Mouse (Mus musculus) regulatory T cell (primary cell): ENCODE measurements around the gene Pramef8.
"Not testable (repeated sequence)": the region's sequence is repeated elsewhere in the genome, so short reads cannot be mapped to it uniquely, and the experiment has no call there.

ENCODE experiments used
- in situ Hi-C: fragments of 300-600 bp; cut with MboI, MseI; formaldehyde crosslinking; loops from one replicate; pipeline ENCODE4 v1.15.1; 2025; ENCODE audit warnings: high pct_unique_total_duplicates

Pramef8 gene

GRCm38 (mm10) chr4:143412219-143413092, at the start of gene Pramef8:
Gene Pramef8, plus strand, starts transcription at chr4:143412426.
- in situ Hi-C loops, result loop anchor here (10.0 to 25.0 kb wide), 3 partner anchors 198 to 1925 kb away; partner anchors contain the start of gene Prdm2

DNA sequence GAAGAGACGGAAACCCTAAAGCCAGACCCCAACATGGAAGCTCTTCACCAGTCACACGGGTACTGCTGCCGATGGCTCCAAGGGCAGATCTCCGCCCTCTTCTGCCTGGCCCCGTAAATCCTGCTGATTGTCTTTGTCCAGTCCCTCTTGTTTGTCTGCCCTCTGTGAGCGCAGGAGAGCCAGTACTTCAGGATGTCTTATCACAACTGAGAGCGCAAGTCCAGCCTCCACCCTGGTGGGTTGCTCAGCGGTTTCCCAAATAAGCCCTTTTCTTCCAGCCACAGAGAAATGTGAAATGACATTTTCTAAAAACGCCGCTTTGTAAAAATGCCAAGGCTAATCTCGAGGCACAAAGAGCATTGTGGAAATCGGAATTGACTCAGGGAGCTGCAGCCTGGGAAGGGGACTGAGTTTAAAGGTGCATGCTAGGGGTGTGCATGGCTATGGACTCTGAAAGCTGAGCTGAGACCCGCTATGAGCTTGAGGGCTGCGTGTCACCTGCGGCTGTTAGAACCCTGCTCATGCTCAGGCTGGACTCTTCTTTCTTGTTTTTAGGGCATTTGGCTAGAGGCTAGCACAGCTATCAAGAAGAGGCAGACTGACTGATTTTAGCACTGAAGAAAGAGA, 45.7 kb upstream of the Pramef8 start:
- in situ Hi-C loops, result loop anchor here (25.0 kb wide), 1 partner anchor 371 kb away; no protein-coding TSS in a partner anchor

DNA sequence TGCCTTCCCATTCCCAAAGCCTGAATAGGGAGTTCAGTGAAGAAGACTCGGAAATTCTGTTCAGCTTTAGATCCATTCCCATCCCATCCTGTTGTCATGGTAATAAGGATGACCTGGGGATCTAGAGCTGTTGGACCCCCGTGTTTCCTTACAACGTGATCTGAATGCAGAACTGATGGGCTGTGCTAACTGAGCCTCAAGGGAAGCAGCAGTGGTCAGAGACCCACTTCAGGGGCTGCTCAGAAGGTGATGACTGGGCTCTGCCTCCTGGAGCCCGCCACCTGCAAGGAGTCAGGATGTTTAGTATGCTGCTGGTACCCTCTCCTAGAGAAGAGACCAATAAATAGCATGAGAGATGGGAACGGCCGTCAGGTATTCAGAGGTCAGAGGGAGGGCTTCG, 32.7 kb upstream of the Pramef8 start:
- in situ Hi-C loops, result no loop called here

GRCm38 (mm10) chr4:143379931-143380715, 32.1 kb upstream of the Pramef8 start:
- in situ Hi-C loops, result loop anchor here (10.0 kb wide), 1 partner anchor 1485 kb away; no protein-coding TSS in a partner anchor

DNA sequence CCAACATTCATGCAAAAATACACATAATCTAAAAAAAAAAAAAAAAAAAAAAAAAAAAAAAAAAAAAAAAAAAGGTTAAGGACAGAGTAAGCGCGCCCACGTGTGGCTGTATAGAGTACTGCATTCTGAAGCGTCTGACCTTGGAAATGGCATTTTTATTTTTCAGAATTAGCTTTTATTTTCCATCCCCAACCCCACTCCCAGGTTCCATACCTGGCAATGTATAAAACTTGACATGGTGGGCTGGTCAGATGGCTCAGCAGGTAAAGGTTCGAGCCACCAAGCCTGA, 31.6 kb upstream of the Pramef8 start:
- in situ Hi-C loops, result loop anchor here (10.0 kb wide), 1 partner anchor 1484 kb away; no protein-coding TSS in a partner anchor

- in situ Hi-C loops, result loop anchor here (10.0 kb wide), 1 partner anchor 1483 kb away; no protein-coding TSS in a partner anchor
These were observed 30.1 kb upstream of the Pramef8 start for GRCm38 (mm10) chr4:143382163-143382562.

GRCm38 (mm10) chr4:143383646-143384045, 28.6 kb upstream of the Pramef8 start:
- in situ Hi-C loops, result loop anchor here (10.0 kb wide), 1 partner anchor 1481 kb away; no protein-coding TSS in a partner anchor

DNA sequence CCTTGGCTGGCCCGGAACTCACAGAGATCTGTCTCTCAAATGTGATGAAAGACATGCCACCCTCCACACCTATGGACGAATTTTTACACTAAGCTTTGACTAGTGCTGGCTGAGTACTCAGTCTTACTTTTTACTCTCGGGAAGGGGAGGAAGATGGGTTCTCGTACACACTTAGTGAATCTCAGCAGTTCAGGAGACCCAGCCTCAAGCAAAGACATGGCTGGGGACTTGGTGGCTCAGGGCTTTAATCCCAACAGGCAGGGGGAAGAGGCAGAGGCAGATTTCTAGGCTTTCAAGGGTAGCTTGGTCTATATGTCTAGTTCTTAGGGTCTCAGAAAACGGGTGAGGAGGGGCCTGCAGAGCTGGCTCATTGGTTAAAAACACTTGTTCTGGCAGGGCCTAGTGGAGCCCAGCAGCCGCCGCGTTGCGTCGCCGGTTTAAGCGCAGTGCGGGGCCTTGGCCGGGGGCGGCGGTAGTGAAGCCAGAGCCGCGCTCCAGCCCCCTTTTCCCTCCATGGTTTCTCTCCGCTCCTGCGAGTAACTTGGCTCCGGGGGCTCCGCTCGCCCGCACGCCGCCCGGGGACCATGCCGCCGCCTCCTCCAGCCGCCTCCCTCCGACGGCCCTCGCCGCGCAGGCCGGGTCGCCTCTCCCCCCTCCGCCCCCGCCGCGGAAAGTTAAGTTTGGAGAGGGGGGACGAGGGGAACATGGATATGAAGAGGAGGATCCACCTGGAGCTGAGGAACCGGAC, 23.1 kb upstream of the Pramef8 start:
- in situ Hi-C loops, result loop anchor here (10.0 kb wide), 1 partner anchor 1476 kb away; no protein-coding TSS in a partner anchor

GRCm38 (mm10) chr4:143394181-143394580, 18.0 kb upstream of the Pramef8 start, which contains the start of gene Pramel1:
Gene Pramel1, plus strand, starts transcription at chr4:143394428.
- in situ Hi-C loops, result no loop called here

- in situ Hi-C loops, result loop anchor here (10.0 to 25.0 kb wide), 3 partner anchors 197 to 1926 kb away; partner anchors contain the start of gene Prdm2
These were observed 534 bp upstream of the Pramef8 start for GRCm38 (mm10) chr4:143411566-143412218.

GRCm38 (mm10) chr4:143413621-143414020, 1.4 kb downstream of the Pramef8 start:
- in situ Hi-C loops, result loop anchor here (10.0 to 25.0 kb wide), 3 partner anchors 199 to 1924 kb away; partner anchors contain the start of gene Prdm2

DNA sequence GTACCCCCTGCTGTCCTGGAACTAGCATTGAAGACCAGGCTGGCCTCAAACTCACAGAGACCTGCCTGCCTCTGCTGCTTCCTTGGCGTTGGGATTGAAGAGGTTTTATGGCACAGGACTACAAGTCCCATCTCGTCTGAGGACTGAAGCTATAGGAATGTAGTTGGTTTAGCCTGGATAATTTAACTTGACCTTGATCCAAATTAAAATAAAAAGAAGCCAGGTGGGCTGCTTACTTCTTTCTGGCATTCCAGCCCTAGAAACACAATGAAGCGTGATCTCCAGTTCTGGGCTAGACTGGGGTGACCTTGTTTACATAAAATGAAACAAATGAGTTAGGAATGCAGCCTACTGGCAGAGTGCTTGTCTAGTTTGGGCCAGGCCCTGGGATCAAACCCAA, 1.9 kb downstream of the Pramef8 start:
- in situ Hi-C loops, result loop anchor here (10.0 to 25.0 kb wide), 3 partner anchors 199 to 1923 kb away; partner anchors contain the start of gene Prdm2

DNA sequence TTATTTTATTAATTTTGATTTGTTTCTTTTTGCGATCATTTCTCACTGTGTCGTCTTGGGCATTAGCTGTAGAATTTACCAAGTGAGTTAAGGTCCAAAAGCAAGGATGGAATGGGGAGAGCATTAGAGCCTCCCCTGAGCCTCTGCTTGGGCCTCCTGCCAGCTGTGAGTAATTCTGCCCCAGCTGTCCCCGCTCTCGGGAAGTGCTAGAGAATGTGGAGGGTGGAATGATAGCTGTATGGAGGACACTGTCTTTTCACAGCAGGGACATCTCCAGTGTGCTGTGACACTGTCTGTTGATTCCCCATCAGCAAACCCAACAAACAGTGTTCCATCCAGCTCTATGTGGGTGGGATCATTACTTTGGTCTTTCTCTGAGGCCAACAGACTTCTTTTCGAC, 14.5 kb downstream of the Pramef8 start:
- in situ Hi-C loops, result not testable (repeated sequence)

GRCm38 (mm10) chr4:143450224-143450623, 38.0 kb downstream of the Pramef8 start, which contains the start of gene Oog4:
Gene Oog4, minus strand, starts transcription at chr4:143450324.
- in situ Hi-C loops, result no loop called here
